Mouse (Mus musculus) thymus, postnatal 14 days (tissue): ENCODE measurements around the gene Creb3l2.

Experiments used
- DNase-seq: peaks from one replicate; pipeline ENCODE4 v3.0.0; 2021

The Creb3l2 gene

DNA sequence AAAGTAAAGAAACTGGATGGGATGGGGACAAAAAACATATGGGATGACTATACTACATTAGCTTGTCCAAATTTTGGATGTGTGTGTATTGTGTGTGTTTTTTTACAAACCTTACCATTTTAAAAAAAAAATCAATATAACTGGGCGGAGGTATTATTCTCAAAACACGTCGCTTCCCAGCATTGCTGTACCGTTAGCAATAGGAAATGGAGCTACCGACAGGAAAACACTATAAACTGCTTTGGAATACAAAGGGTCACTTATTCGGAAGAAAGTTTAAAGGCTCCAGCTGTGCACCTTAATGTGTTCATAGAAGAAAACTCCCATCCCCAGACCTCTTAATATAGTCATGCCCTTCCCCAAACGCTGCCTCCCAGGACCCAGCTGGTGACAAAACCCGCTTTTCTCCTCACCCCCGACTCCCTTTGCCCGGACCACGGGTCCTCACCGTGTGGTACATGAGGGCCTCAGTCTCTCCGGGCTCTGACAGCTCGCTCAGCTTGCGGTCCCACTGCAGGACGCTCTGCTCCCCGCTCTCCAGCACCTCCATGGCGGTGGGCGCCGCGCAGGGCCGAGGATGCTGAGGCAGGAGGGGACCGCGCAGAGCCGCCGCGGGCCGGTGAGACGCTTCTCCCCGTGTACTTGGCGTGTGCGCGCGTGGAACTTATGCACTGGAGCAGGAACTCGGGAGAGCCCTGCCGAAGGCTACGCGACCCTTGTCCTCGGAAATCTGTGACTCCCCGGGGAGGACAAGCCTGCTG lies 515 bp downstream of the Creb3l2 start:
- DNase-seq: peak; percentile 64

DNA sequence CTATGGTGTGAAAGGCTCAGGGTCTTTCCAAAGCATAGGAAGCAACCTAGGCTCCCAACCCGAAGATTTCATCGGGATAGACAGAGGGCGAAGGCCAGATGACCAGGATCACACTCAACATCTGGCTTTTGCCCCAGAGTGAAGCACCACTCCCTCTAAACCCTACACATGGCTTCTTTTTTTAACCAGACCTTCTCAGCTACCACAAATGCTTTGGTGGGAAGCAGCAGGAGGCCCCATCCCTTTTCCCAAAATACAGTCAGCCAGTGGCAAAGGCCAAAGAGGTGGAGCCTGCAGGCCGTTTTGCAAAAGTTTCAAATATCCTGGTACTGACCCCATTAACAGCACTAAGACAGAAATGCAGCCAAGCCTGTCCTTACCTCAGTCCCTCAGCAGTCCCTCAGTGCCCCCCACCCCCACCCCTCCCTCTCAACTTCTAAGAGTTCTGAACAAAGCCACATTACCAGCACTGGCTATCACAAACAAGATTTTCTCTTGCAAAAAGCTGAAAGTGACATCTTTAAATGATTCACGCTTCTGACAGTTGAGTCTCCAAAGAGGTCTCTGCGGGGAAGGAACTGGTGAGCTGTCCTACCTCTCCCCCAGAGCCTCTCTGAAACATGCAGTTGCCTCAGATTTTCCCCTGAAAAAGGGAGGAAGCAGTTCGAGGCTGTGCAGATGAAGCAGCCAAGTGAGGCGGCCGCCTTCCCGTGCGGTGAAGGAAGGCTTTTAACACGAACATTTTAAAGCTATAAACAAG lies 1.3 kb downstream of the Creb3l2 start:
- peak; percentile 28 for DNase-seq

DNA sequence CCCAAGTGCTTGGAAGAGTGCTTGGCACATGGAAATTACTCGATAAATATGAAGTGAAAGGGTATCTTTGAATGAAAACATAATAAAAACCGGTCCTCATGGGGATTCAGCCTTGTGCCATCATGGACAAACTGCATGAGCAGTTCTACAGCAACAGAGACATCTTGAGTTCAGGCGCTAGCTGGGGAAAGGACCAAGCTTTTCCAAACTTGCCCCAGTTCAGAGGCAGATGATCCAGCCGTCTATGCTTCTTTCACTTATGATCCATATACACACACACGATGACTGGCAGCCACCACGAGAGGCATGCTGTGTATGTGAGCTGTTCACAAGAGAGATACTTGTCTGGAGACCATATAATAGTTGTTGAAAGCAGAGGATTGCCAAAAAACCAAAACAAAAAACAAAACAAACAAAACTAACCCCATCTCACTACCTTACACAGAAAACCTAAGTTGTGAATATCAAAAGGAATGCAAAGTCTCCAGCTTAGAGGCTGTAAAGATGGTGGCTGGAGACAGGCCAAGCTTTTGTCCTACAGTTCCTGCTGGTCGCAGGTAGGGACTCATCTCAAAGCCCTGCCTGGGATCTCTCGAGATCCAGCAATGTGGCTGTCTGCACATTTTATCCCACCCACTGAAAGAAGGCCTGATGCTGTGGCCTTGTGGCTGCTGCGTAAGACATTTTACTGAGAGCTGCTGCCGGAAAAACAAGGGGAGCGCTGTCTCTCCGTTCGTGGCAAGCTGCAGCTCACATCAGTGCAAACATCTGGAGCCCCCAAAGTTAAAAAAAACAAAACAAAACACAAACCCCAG lies 2.1 kb downstream of the Creb3l2 start:
- no peak for DNase-seq

DNA sequence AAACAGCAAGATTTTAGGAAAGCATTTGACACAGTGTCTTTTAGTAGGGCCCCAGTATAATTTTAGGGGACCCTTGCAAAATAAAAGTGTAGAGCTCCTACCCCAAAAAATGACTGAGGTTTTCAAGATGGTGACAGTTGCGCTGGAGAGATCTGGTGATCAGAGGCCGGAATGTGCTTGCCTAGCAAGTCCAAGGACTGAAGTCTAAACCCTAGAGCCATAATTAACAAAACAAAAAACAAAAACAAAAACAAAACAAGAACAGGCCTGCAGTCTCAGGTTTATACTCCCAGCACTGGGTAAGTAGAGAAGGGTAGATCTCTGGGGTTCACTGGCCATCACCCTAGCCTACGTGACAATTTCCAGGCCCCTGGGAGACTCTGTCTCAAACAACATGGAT lies 3.4 kb downstream of the Creb3l2 start:
- no peak for DNase-seq

DNA sequence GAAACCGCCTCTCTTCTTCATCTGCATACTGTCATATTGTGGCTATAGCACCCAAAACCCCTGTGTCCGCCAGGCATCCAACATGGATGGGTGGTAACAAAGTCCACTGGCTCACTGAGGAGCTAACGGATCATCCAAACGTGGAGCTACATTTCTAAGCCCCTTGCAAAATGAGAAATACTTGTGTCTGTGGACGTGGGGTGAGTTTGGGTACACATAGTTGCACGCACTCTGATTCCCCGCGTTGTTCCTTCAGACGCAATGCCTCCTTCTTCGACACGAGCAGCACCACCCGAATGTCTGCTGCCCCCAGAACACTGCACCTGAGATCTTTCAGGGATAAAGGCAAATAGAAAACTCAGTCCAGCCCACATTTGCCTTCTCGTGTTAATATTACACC lies 4.9 kb downstream of the Creb3l2 start:
- DNase-seq: no peak

DNA sequence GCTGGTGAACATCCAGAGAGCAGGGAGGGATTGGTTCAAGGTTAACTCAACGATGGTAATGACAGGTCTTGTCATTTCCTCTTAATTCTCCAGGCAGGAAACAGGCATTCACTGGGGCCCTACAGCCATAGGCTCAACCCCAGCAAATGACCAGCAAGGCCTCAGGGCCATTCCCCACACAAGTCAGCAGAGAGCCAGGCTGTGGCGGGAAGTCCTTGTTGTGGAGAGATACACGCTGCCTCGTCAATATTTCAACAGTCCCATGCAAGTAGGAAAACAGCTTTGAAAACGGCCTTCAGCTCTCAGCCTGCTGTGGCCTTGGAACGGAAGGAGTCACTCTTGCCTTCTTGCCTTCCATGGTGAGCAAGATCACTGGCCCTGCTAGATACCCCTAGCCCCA lies 6.6 kb downstream of the Creb3l2 start:
- no peak for DNase-seq

DNA sequence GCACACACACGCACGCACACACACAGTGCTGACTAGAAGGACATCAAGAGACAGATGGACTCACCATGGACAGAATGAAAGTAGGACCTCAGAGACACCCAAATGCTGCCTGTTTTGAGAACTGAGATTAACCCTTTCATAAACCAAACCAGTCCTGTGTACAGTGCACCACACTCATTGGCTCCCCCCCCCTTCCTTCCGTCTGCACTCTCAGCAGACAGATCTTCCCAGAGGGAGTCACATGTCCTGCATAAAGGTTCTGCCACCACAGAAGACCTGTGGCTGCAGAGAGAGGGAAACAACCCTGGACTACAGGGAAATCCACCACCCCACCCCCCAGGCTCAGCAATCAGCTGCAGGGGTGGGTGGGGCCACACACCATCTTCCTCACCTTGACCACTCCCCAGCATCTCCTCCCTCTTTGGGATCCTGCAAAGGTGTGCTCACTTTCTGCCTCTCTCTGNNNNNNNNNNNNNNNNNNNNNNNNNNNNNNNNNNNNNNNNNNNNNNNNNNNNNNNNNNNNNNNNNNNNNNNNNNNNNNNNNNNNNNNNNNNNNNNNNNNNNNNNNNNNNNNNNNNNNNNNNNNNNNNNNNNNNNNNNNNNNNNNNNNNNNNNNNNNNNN lies 12.0 kb downstream of the Creb3l2 start:
- no peak for DNase-seq

DNA sequence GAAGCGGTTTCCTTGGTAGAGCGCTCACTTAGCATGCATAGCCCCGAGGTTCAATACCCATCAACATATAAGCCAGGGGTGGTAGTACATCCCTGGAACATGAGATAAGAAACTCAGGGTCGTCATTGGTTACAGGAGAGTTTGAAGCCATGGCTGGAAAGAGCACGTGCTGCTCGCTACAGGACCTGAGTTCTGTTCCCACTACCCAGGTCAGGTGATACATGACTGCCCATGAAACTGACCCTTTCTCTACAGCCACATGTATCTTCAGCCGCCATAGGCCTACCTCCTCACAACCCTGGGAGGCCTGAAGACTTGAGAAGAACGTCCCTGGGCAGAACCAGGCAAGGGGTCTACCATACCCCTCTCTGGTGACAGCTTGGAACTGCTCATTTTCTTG lies 13.0 kb downstream of the Creb3l2 start:
- no peak for DNase-seq

DNA sequence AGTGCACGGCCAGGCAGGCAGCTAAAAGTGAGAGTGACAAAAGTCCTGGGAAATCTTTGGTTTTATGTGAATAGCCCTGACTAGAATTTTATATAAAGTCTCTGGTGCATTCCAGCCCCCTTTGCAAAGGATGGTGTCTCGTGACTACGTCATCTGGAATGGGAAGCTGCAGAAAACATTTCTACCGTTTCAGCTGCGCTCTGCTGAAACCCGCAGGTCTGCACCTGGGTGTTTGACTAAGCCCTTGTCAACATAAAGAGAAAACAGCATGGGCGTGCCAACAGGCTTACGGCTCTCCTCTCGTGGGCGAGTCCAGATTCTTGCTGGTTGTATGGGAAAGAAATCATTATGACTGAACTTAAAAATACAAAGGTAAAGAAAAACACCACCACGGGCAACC lies 13.9 kb downstream of the Creb3l2 start:
- DNase-seq: no peak

DNA sequence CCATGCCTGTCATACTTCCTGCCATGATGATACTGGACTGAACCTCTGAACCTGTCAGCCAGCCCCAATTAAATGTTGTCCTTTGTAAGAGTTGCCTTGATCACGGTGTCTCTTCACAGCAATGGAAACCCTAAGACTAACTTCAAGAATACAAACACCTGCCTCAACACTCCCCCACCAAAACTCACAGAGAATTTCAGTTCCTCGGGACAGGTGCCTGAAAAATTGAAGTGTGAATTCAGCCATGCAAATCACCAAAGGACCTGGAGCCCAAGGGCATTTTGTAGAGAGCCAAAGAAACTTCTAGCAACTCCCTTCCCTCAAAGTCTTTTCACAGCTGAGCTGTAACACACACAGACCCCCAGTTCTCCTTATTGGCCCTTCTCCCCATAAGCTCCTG lies 15.3 kb downstream of the Creb3l2 start:
- DNase-seq: no peak

DNA sequence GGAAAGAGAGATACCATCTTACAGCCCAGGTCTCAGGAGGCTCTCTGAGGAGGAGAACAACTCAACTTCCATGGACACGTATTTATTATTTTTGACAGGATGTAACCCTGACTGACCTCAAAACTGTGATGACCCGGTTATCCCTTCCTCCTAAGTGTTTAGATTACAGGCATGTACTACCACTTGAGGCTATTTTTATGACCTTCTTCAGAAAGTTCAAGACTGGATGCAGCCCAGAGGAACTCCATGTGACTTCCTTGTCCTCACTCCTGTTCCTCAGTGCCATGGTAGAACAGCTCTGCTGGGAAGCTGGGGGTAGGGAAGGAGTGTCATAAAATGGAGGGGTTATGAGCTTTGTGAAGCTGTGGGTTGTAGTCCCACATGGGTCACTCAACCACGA lies 16.1 kb downstream of the Creb3l2 start:
- no peak for DNase-seq

DNA sequence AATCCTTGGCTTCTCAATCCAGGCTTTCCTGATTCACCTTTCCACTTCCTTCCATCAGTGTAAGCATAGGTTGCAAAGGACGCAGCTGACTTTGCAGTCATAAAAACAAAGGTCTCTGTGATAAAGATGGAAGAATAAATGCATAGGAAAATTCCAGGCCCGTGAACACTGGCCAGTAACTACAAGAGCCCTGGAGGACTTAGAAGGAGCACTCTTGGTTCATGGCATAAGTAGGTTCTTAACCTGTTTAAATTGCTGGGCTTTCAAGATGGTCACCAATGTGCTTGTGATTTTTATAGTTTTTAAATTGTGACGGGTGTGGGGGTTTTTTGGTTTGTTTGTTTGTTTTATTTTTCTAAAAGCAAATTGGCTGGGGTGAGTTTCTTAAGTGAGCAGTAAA lies 16.9 kb downstream of the Creb3l2 start:
- DNase-seq: no peak

DNA sequence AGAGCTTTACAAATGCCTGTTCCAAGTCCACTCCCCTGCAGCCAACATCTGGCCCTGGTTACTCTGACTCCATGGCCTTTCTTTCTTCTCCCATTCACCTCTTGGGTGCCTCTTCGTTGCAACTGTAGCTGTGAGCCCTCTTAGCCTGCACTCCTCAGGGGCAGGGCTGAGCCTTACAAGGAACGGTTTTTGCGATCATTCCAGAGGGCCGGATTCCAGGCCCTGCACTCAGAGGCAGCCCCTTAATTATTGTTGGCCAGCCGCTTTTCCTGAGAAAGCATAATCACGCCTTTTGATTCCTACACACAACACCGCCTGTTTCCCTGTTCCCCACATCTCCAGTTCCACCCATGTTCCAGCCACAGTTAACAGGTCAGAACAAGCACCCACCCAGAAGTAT lies 17.6 kb downstream of the Creb3l2 start:
- no peak for DNase-seq

DNA sequence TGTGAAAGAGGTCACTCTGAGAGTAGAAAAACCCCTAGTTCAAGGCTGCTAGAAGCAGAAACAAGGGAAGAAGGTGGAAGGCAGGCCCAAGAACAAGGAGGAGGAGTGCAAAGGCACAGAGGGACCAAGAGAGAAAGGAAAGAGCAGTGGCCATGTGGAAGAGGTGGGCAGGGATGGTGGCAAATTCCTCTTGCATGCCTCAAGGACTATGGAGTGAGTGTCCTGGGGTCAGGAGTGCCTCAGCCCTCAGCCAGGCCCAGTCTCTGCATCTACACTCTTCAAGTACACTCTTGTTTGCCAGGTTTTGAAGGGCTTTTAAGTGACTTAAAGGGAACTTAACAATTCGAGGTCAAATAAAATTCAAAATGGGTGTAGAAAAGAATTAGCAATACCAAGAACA lies 18.6 kb downstream of the Creb3l2 start:
- no peak for DNase-seq

DNA sequence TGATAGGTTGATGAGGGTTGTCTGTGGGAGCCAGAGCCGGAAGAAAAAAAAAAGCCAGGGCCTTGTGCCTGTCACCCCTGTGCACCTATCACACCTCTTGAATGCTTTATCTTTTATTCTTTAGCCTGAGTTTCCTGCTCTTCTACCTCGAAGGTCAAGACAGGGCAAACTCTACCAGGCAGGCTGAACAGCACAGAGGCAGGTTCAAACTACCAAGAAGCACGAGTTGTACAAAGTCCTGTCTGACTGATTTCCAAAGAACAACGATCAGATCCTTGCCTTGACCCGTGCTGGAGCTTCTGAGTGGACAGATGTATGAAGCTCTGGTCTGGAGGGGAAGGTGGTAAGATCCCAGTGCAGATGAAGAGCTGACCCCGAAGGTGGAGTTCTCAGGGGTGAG lies 20.8 kb downstream of the Creb3l2 start:
- no peak for DNase-seq

DNA sequence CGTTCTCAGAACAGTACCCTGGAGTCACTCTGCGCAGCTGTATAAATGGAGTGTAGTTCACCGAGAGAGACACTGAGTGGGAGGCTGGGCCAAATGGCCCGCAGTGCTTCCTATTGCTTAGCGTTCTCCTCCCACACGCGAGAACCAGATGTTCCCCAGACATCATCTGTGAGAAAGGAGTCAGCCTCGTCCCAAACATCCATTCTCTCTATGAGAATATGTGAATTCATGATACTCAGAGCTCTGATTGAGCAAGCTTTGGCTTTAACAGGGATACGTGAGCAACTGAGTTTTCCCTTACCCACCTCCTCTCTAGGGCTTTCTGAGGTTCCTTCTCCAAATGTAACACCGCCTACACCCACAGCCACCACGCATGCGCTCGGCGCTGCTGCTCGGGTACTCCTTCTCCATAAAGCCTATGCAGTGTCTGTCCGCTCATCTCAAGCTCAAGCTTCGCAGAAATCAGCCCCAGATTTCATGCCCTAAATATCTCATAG lies 22.5 kb downstream of the Creb3l2 start:
- peak; percentile 11 for DNase-seq

DNA sequence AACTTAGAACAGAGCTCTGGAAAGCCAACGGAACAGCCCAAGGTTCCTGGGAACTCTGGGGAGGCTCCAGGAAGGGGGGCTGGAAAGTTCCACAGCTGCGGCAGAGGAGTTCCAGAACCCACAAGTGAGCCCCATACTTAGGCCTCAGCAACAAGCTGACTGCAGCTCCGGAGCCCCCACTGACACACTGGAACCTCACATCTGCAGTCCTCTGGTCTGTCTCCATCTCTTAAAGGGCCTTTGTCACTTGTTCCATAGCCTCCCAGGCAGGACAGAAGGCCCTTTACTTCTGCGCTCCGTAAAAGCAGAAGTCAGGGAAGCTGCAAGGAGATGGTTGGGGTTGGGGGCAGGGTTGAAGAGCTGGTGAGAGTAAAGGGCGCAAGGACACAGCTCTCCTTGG lies 23.0 kb downstream of the Creb3l2 start:
- DNase-seq: no peak

DNA sequence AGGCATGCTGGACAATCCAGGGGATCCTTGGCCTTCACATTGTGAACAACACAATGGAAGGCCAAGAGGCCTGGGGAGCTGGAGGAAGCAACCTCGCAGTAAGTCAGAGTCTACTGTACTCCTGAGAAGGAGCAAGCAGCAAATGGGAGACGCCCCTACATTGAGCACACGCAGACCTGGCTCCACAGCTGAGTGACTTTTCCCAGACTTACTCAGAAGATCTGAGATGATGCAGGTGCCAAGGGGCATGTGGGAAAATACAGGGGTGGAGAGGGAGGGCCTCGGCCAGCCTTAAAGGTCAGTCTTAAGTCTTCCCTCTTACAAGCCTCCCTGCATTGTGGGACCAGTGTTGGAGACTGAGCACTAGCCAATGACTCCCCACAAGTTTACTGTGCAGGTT lies 25.2 kb downstream of the Creb3l2 start:
- DNase-seq: no peak

DNA sequence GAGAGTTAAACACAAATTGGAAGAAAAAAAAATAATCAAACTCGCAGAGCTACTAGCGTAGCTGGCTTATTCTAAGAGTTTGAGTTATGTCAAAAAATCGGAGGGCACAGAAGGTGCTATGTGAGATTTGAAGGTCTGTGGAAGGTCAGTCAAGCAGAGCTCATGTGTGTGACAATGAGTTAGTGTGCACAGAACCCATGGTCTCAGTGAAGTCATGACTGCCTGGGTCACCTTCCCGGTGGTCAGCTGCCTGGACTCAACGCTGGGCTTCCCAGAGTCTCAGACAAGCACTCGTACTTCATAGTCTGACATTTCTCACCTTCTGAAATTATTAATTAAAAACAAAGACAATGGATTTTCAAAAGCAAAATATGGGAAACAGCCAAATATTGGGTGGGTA lies 26.4 kb downstream of the Creb3l2 start:
- no peak for DNase-seq

DNA sequence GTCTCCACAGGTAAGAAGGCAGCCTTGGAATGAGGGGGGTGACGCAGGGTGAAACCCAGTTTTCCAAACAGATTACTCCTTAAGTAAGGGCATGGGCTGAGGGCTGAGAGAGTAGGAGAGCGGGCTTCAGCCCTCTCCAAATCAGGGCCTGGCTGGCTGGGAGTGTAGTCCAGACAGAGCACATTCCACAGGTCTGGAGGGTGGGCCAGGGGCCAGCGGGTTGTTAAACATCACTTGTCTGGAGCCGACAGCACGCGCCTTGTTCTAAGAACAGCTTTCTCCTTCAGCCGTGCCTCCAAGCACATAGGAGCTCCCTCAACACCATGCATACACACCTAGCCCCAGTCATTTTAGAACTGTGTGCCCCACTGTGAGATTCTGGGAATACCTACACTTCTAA lies 26.9 kb downstream of the Creb3l2 start:
- no peak for DNase-seq

DNA sequence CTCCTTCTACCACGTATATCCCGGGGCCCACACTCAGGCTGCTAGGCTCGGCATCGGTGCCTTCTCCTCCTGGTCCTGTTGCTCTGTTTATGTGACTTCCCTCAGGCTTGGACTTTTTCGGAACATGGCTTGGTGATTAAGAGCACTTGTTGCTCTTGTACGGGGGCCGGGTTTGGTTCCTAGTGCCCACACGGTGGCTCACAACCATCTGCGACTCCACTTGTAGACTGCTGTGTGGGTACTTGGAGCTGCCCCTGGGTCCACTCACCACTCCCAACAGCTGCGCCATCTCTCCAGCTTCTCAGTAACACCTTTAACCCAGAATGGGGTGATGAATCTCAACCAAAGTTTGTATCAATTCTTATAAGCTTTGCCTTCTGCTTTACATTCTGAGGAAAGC lies 27.4 kb downstream of the Creb3l2 start:
- DNase-seq: no peak

DNA sequence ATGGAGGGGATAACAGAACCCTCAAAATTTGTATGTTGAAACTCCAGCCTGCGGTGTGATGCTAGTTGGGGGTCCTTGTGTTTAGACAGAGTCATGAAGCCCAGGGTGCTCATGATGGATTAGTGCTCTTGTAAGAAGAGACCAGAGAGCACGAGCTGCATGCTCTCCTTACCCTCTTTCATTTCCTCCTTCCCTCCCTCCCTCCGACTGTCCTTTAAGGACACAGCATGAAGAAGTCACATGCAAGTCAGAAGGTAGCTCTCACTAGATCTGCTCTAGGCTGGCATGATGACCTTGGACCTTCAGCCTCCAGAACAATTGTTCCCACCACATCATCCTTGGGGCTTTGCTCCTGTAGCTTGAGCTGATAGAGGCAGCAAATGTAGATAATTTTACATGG lies 30.2 kb downstream of the Creb3l2 start:
- no peak for DNase-seq

DNA sequence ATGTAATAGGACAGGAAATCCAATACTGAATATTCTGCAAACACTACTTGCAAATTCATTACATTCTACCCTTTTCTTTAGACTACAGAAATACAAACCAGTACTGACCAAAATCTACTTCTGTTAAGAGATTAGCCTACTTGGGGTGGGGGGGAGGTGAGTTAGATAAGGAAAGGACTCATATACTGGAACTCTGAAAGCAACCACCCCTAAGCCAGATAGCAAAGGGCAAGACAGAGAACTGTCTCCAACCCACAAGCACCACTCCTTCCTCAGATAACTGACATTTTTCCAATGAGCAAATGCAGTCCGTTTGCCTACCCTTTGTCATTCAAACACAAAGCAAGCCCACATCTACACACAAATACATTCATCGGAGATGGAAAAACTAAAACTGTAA lies 32.1 kb downstream of the Creb3l2 start:
- DNase-seq: no peak
